Mouse (Mus musculus) embryonic fibroblast, embryonic 13.5 days (primary cell): ENCODE data around the gene Col8a1.

Source experiments
- CTCF ChIP-seq: IDR thresholded peaks from 2 replicates; pipeline ENCODE4 v1.5.1; 2011; ENCODE audit warnings: mild to moderate bottlenecking, control low read depth, low read length, moderate library complexity, borderline replicate concordance; ENCODE audit not compliant: insufficient read depth
- POLR2A ChIP-seq: IDR thresholded peaks from 2 replicates; pipeline ENCODE4 v1.6.1; 2011; ENCODE audit warnings: low read depth, mild to moderate bottlenecking, control low read depth, low read length, moderate library complexity

DNA sequence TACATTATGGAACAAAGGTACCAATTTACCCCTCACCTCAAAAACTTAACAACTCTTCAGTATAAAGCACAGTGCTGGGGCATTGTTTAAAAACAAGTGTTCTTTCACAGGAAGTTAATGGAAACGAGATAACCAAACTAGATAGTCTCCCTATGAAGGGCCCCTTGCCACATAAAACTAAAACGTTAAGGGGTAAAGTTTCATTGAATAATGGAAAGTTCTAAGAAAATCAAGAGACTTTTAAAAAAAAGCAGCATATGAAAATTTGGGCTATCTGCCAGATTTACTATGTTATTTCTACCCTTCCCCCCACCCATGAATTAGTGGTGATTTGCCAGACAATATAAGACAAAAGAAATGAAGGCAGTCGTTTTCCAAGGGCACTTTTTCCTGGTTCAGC is 169.3 kb downstream of the Col8a1 start:
- TF ChIP-seq CTCF (no peak), POLR2A (no peak)
